Mouse (Mus musculus) right cerebral cortex, postnatal 4 days (tissue): ENCODE measurements around the gene Sned1.
"Not testable (repeated sequence)": the region's sequence is repeated elsewhere in the genome, so short reads cannot be mapped to it uniquely, and the experiment has no call there.

Experiments used
- DNase-seq: peaks from one replicate; pipeline ENCODE4 v3.0.0-alpha.2; 2022

The Sned1 gene

DNA sequence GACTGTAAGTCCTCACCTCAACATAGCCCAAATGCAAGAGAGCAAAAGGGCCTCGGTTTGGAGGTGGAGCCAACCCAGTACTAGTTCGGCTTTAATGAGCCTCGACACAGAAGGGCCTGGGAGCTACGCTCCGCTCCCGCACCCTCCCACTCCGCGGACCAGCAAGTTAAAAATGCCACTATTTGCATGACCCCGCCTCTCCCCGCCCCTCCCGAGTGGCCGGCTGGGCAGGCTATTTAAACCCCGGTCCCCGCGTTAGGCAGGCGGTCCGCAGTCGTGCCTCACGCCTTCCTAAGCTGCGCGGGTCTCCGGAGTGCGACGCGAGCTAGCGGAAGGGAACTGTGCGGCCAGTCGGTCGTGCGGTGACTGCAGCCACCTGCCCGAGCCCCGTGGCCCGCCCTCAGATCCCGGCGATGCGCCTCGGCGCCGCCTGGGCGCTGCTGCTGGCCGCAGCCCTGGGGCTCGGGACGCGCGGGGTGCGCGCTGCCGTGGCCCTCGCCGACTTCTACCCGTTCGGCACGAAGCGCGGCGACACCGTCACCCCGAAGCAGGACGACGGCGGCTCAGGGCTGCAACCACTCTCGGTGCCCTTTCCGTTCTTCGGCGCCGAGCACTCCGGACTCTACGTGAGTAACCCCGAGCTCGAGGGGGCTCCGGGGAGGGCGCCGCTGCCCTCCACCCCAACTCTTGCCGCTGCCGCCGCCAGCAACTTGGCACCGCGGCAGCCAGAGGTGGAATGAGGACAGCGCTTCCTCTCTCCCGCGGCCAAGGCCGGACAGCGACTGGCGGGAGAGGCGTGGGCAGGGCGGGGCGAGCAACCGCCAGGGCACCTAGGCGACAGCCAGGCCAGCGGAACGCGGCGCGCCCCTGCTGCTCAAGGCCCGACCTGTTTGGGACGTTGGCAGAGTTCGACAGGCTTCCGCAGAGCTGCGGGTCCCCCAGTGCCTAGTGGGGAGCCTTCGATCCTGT lies at the start of gene Sned1:
TSS of gene Sned1 (plus strand) at position 266 of the 969 bp plus-strand sequence.
- DNase-seq, result peak; percentile 69

DNA sequence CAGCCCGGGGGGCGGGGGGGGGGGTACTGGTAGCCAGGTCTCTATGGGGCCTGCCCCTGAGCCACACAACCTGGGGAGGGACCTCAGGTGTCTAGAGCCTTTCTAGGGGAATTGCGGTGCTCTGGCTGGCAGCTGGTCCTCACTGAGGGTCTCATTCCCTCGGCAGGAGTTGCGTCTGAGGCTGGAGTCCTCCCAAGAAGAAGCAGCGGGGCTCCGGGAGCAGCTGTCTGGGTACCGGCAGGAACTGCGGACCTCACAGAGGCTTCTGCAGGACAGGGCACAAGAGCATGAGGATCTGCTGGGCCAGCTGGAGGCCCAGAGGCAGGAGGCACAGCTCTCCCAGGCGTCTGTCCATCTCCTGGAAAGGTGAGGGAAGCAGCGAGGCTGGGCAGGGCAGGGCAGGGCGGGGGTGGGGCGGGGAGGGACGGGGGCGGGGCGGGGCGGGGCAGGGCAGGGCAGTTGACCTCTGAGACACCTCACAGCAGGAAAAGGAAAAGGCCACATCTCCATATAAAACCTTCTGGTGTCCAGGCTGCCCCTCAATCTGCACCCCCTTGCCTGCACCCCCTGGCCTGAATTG lies 44.8 kb upstream of the Sned1 start:
- DNase-seq, result no peak

- DNase-seq, result no peak
Measured at GRCm38 (mm10) chr1:93194961-93195360, 40.7 kb upstream of the Sned1 start.

DNA sequence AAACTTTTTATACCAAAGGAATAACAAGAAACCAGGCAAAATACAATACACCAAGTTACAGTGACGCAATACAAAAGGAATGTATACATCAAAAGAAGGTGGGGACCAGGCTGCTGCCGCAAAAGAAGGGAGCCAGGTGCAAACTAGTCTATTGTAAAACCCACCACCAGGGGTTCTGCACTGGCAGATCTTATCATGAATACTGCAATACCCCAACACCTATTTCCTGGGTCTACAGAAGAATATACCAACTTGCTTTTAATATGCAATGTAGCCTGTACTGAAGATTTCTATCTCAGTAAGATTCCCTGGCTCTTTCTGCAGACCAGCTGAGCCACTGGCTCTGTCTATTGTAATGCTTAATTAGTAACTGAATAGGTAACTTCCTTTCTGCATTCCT lies 38.2 kb upstream of the Sned1 start:
- not testable (repeated sequence) for DNase-seq

DNA sequence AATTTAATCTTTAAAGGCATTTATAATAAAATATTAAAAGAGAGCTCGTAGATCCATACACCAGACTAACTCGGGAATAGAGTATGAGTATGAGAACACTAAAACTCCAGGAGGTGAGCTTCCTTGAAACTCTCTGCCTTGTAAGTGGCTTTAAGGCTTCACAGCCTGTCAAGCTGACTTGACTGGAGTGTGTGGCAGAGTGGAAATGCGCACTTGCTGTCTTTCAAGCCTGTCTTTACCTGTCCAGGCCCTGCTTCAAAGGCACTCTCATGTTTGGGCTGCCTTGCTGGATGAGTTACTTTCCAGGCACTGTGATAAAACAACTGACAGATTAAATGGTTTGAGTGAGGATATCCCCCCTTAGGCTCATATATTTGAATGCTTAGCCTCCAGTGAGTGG lies 37.7 kb upstream of the Sned1 start:
- no peak for DNase-seq

- no peak for DNase-seq
Measured at GRCm38 (mm10) chr1:93206277-93206970, 29.2 kb upstream of the Sned1 start.

GRCm38 (mm10) chr1:93207536-93208064 lies 28.0 kb upstream of the Sned1 start:
- DNase-seq, result no peak

GRCm38 (mm10) chr1:93210213-93210641 lies 25.4 kb upstream of the Sned1 start:
- peak; percentile 61 for DNase-seq

DNA sequence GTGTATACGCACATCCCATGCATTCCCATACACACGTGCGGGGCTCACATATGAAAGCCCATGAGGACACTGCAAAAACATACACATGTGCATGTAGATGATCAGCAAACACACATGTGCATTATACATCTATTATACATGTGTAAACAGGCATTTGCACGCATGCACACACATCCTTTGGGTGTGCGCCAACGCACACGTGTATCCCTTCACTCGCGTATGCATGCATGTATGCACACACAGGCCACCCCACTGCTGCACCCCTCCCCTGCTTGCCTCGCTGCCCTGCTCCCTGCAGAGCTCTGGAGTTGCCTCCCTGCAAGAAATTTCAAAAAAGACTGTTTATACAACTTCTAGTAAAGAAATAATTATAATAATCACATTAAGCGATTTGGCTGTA lies 24.6 kb upstream of the Sned1 start:
- no peak for DNase-seq

GRCm38 (mm10) chr1:93211549-93212220 lies 24.0 kb upstream of the Sned1 start:
- no peak for DNase-seq

DNA sequence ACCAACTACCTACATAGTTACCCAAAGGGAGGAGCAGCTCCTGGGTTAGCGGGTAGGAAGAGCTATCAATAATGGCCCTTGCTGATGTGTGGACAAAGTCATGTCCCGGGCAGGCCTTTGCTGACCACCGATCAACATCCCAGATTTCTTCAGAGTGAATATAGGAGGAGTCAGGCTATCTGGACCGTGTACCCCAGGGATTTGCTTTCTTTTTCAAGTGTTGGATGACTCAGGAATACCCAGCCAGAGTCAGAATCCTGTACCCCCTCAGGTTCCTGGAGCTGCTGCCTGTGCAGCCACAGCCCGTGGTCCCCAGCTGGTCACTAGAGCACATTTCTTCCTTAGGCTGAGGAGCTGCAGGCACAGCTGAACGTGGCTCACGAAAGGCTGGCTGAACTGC lies 23.2 kb upstream of the Sned1 start:
- DNase-seq, result no peak

GRCm38 (mm10) chr1:93214612-93215011 lies 21.0 kb upstream of the Sned1 start:
- no peak for DNase-seq

GRCm38 (mm10) chr1:93216839-93217497 lies 18.7 kb upstream of the Sned1 start:
- no peak for DNase-seq

DNA sequence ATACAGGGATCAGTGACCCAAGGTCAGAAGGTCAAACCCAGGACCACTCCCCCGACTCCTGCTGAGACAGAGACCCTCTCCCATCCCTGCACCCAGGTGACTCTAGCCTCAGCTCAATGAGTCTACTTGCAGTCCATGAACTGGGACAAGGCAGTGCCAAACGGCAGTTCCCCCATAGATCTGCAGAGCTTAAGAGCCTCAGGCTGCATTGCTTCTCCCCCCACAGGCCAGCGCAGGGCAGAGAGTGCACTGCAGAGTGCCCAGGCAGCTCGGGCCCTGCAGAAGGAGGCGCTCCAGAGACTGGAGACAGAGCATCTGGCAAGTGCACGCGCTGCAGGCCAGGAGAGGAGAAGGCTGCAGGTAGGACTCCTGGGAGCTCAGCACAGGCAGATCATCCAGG lies 18.1 kb upstream of the Sned1 start:
- no peak for DNase-seq

DNA sequence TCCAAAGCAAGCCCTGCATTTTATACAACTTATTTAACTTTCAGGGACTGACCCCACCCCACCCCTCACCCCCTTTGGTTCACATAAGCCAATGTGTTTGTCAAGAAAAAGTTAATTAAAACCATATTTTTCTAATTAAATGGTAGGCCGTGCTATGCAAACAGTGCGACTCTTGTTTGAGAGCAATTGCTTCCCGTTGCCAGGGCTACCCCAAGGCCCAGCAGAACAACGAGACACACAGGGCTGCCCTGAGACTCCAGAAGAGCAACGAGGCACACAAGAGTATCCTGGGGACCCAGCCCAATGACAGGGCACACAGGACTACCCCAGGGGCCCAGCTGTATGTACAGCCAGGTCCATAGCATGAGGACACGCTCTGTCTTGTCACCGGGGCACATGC lies 14.9 kb upstream of the Sned1 start:
- no peak for DNase-seq

- DNase-seq, result peak; percentile 27
Measured at GRCm38 (mm10) chr1:93223972-93224371, 11.7 kb upstream of the Sned1 start.

DNA sequence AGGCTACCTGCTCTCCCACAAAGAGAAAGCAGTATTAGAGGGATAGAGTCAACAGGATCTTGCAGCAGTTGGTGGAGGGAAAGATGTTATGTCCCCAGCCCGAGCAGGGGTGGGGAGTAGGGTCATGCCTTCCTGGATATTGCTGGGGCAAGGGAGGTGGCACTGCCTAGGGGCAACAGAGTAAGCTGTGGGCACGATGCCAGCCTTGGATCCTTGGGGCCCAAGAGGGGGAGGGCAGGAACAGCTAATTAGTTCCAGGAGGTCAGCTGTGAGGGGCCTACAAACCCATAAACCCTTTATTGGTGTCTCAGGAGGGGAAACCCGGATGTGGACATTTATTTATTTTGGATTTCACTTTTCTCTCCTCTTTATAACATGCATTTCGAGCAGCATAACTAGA lies 10.4 kb upstream of the Sned1 start:
- no peak for DNase-seq

GRCm38 (mm10) chr1:93225731-93226520 lies 9.7 kb upstream of the Sned1 start:
- no peak for DNase-seq

GRCm38 (mm10) chr1:93227303-93227975 lies 8.2 kb upstream of the Sned1 start:
- DNase-seq, result no peak

DNA sequence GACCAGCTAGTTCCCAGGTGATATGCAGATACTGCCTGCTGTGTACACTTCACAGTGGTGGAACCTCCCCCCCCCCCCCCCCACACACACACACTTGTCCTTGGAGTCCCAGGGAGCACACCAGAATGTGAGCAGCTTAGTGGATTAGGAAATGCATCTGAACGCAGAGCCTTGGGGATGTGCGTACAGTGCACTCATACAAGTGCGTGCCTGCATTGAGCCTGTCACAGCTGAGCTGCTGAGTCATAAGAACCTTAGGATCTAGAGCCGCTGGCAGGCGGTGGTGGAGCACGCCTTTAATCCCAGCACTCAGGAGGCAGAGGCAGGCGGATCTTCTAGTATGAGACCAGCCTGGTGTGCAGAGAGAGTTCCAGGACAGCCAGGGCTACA lies 7.7 kb upstream of the Sned1 start:
- no peak for DNase-seq

DNA sequence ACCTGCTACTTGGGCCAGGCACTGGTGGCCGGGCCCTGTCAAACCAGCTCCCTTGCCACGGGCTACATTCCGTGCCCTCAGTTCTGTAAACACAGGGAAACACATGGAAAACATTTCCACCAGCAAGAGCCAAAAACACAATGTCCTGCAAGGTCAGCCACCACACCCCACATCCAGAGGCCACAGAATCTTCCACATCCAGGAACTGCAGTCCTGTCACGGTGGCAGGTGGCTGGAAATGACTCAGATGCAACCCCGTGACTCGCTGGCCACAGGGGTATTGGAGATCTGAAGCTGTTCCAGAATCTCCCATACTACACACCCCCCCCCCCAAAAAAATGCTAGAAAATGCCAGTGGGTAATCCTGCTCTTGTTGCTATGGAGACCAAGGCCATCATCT lies 6.4 kb upstream of the Sned1 start:
- DNase-seq, result no peak
